Mouse (Mus musculus) frontal cortex, adult 2 months (tissue): ENCODE measurements around the gene Tmem41b. TPM values are rescaled to one million over a fixed set of nuclear protein-coding genes. Genes with fewer than 3 reads are reported as not detected.
"Not testable (repeated sequence)": the region's sequence is repeated elsewhere in the genome, so short reads cannot be mapped to it uniquely, and the experiment has no call there.

Source experiments
- DNase-seq, 2 experiments: peaks; one replicate each; pipeline ENCODE4 v3.0.0; 2022; ENCODE audit warnings: low spot score in 1 of 2; ENCODE audit errors: extremely low spot score in 1 of 2
- polyA plus RNA-seq: library from polyadenylated mRNA; depleted of rRNA; stranded (reverse); fragments of >200 nt; gene quantifications from 2 replicates; pipeline ENCODE4 v1.2.3, GENCODE M21; 2012; rRNA removed

The Tmem41b gene
- 37.6 and 42.3 TPM in 2 replicates for polyA plus RNA-seq

- not testable (repeated sequence) for DNase-seq
Measured at GRCm38 (mm10) chr7:109986775-109987174, at the start of gene Tmem41b. Tmem41b (minus strand) TSS chr7:109986929.

- DNase-seq: no peak
Measured at GRCm38 (mm10) chr7:110030342-110030741, 43.6 kb upstream of the Tmem41b start.

- no peak for DNase-seq
Measured at GRCm38 (mm10) chr7:110028826-110029225, 42.1 kb upstream of the Tmem41b start.

GRCm38 (mm10) chr7:110026594-110026993 lies 39.9 kb upstream of the Tmem41b start:
- DNase-seq: no peak

GRCm38 (mm10) chr7:110023553-110023952 lies 36.8 kb upstream of the Tmem41b start:
- no peak for DNase-seq

GRCm38 (mm10) chr7:110018631-110019482 lies 32.1 kb upstream of the Tmem41b start:
- DNase-seq: peak in 1 of 2 experiments; percentile 15

GRCm38 (mm10) chr7:110018117-110018630 lies 31.4 kb upstream of the Tmem41b start, which contains the start of gene Ipo7:
Ipo7 (plus strand) TSS chr7:110018274.
- DNase-seq: peak; percentile 89 to 95

GRCm38 (mm10) chr7:110014272-110014671 lies 27.5 kb upstream of the Tmem41b start:
- no peak for DNase-seq

GRCm38 (mm10) chr7:110011417-110011816 lies 24.7 kb upstream of the Tmem41b start:
- no peak for DNase-seq

GRCm38 (mm10) chr7:110009084-110009483 lies 22.4 kb upstream of the Tmem41b start:
- no peak for DNase-seq

GRCm38 (mm10) chr7:110008513-110008912 lies 21.8 kb upstream of the Tmem41b start:
- DNase-seq: no peak

GRCm38 (mm10) chr7:110006471-110007195 lies 19.9 kb upstream of the Tmem41b start:
- DNase-seq: no peak

GRCm38 (mm10) chr7:110005976-110006375 lies 19.2 kb upstream of the Tmem41b start:
- DNase-seq: no peak

- DNase-seq: peak in 1 of 2 experiments; percentile 47
Measured at GRCm38 (mm10) chr7:110002968-110003367, 16.2 kb upstream of the Tmem41b start.

- no peak for DNase-seq
Measured at GRCm38 (mm10) chr7:110002092-110002491, 15.4 kb upstream of the Tmem41b start.

- no peak for DNase-seq
Measured at GRCm38 (mm10) chr7:109998388-109998787, 11.7 kb upstream of the Tmem41b start.

GRCm38 (mm10) chr7:109993157-109993959 lies 6.6 kb upstream of the Tmem41b start:
- no peak for DNase-seq

- no peak for DNase-seq
Measured at GRCm38 (mm10) chr7:109991286-109991685, 4.6 kb upstream of the Tmem41b start.

- DNase-seq: peak; percentile 98 to 99
Measured at GRCm38 (mm10) chr7:109986133-109986669, 528 bp downstream of the Tmem41b start.

GRCm38 (mm10) chr7:109985661-109986132 lies 1.0 kb downstream of the Tmem41b start:
- DNase-seq: no peak
